Mouse (Mus musculus): Measurements from ENCODE around the gene Igsf9. TPM values are rescaled to one million over a fixed set of nuclear protein-coding genes. Genes with fewer than 3 reads are reported as not detected.

Igsf9 gene
- polyA plus RNA-seq, 1 experiment from 2014 or later = 23.5 TPM

DNA sequence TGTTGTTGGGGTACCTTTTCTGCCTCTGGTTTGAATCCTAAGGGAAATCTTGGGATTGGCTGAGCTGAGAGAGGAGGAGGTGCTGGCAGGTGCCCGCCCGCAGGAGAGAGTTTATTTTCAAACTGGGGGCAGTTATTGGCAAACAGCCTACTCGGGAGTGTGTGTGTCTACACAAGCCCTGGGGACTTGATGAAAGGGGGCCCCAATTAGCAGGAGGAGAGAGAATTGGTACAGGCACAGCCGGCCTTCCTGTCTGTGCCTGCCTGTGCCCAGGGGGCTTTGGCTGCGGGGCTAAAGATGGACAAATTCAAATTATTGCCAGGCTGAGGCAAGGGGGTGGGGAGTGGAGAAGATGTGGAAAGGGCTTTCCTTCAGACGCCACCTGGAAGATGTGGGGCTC, 4.2 kb downstream of the Igsf9 start:
- 2% methylated on average over 6 of the region's 6 CpGs for WGBS
- Histone ChIP-seq H3K27me3 (replicated peaks; ENCODE audit: control insufficient read depth, insufficient read depth, low read length) (no peaks in the 10 kb centered on the region), H3K9me3 (replicated peaks; ENCODE audit: control insufficient read depth, low read length) (no peaks in the 10 kb centered on the region), H3K4me2 (ENCODE audit: low read length) (peak overlapping the region; percentile 82), H3K4me1 (ENCODE audit: control insufficient read depth, insufficient read depth, low read length) (peaks cover 48% of the 10 kb centered on the region), H3K9ac (ENCODE audit: low read length) (peak overlapping the region; percentile 79), H3K4me3 (ENCODE audit: low read depth, low read length) (peak overlapping the region; percentile 73), H3K36me3 (ENCODE audit: control insufficient read depth, insufficient read depth, low read length) (peaks cover 38% of the 10 kb centered on the region), H3K27ac (ENCODE audit: low read depth, low read length) (peak overlapping the region; percentile 45)
- peak; percentile 81 for DNase-seq (ENCODE audit: low spot score)
- ATAC-seq = peak; percentile 18

DNA sequence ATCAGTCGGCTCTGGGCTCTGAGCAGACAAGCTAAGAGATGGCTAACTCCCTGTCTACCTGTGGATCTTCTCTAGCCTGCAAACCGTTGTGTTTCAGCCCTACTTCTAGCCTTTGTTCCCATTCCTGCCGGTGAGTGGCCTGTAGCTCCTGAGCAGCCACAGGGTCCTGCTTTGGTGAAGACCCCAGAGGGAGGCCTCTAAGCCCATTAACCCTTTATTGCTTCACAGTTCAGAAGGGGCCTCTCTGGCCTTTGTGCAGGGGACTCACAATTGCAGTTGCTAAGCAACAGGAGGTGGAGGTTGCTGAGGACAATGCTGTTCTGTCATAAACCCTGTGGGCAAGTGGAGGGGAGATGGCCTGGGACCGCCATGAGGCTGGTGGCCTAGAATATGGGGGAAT, 4.6 kb downstream of the Igsf9 start:
- Histone ChIP-seq H3K9me3 (replicated peaks; ENCODE audit: control insufficient read depth, low read length) (no peaks in the 10 kb centered on the region), H3K27me3 (replicated peaks; ENCODE audit: control insufficient read depth, insufficient read depth, low read length) (no peaks in the 10 kb centered on the region), H3K4me3 (ENCODE audit: low read depth, low read length) (peak overlapping the region; percentile 73), H3K9ac (ENCODE audit: low read length) (peak overlapping the region; percentile 79), H3K4me1 (ENCODE audit: control insufficient read depth, insufficient read depth, low read length) (peaks cover 48% of the 10 kb centered on the region), H3K4me2 (ENCODE audit: low read length) (peak overlapping the region; percentile 82), H3K27ac (ENCODE audit: low read depth, low read length) (peak overlapping the region; percentile 45), H3K36me3 (ENCODE audit: control insufficient read depth, insufficient read depth, low read length) (peaks cover 42% of the 10 kb centered on the region)
- 1% methylated on average over 4 of the region's 4 CpGs for WGBS
- ATAC-seq (no peak), DNase-seq (ENCODE audit: low spot score) (peak; percentile 57)

DNA sequence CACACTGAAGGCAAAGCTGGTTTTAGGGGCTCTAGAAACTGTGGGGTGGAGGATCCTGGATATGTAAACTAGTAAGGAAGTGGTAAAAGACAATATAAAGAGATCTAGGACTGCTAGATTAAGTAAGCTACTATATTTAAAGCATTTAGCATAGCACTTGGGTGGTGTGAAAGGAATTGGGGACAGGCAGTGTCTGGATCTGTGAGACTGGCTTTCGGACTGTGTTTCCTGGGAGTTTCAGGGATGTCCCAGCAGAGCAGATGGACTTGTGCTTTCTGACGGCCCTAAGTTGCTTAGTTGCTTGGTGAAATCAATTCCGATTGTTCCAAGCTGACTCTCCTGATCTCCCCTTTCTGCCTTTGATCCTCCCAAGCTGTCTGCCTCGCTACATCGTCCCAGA, 5.1 kb downstream of the Igsf9 start:
- Histone ChIP-seq H3K36me3 (ENCODE audit: control insufficient read depth, insufficient read depth, low read length) (peaks cover 46% of the 10 kb centered on the region), H3K27me3 (replicated peaks; ENCODE audit: control insufficient read depth, insufficient read depth, low read length) (no peaks in the 10 kb centered on the region), H3K4me2 (ENCODE audit: low read length) (peak overlapping the region; percentile 82), H3K9ac (ENCODE audit: low read length) (peak overlapping the region; percentile 79; the same call in 1 of the 2 replicates), H3K4me1 (ENCODE audit: control insufficient read depth, insufficient read depth, low read length) (peaks cover 48% of the 10 kb centered on the region), H3K27ac (ENCODE audit: low read depth, low read length) (peak overlapping the region; percentile 45), H3K9me3 (replicated peaks; ENCODE audit: control insufficient read depth, low read length) (no peaks in the 10 kb centered on the region), H3K4me3 (ENCODE audit: low read depth, low read length) (peak overlapping the region; percentile 73)
- WGBS = 15% methylated on average over 5 of the region's 5 CpGs
- no peak for ATAC-seq
- DNase-seq (ENCODE audit: low spot score) = no peak

DNA sequence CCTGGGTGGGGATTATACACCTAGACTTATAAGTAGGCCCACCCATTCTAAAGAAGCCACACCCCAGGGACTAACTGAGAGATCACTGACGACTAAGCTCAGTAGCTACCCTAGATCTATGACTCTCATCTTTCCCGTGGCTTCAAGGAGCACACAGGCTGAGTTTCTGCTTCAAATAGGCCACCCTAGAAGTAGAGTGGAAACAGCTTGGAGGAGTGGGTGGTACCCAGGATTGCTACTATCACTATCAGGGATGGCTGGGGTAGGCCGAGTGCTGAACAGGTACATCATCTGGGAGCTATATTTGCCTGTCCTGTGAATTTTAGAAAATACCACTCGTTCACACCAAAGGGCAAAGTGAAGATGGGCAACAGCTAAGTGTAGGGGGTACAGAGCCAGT, 6.3 kb downstream of the Igsf9 start:
- Histone ChIP-seq H3K4me3 (ENCODE audit: low read depth, low read length) (no peak overlapping the region), H3K27me3 (replicated peaks; ENCODE audit: control insufficient read depth, insufficient read depth, low read length) (no peaks in the 10 kb centered on the region), H3K27ac (ENCODE audit: low read depth, low read length) (no peak overlapping the region), H3K4me2 (ENCODE audit: low read length) (peak overlapping the region; percentile 82; the same call in 1 of the 2 replicates), H3K9ac (ENCODE audit: low read length) (no peak overlapping the region), H3K4me1 (ENCODE audit: control insufficient read depth, insufficient read depth, low read length) (peaks cover 48% of the 10 kb centered on the region), H3K9me3 (replicated peaks; ENCODE audit: control insufficient read depth, low read length) (no peaks in the 10 kb centered on the region), H3K36me3 (ENCODE audit: control insufficient read depth, insufficient read depth, low read length) (peaks cover 58% of the 10 kb centered on the region)
- ATAC-seq (no peak), DNase-seq (ENCODE audit: low spot score) (no peak)
- WGBS = 79% methylated on average over 4 of the region's 4 CpGs

DNA sequence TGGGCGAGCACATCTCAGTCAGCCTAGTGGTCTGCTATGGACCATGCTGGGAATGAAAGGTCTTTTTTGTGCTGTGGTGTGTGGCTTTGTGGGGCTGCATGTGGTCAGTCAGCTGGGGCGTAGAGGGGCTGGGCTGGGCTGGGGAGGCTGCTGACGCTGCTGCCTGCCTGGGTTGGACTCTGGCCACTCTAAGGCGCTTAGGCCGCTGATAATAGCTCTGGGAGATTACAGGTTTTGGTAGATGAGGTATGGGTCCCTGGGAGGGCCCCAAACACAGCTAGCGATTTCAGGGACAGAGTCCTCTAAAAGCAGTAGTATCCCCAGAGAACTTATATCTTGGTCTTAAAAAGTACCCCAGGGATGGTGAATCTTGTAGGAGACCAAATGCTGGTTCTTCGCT, 7.2 kb downstream of the Igsf9 start:
- no peak for DNase-seq (ENCODE audit: low spot score)
- no peak overlapping the region for H3K4me3 ChIP-seq (ENCODE audit: low read depth, low read length)
- ATAC-seq = no peak
- peaks cover 38% of the 10 kb centered on the region for H3K4me1 ChIP-seq (ENCODE audit: control insufficient read depth, insufficient read depth, low read length)
- no peak overlapping the region for H3K27ac ChIP-seq (ENCODE audit: low read depth, low read length)
- H3K9me3 ChIP-seq (replicated peaks; ENCODE audit: control insufficient read depth, low read length) = no peaks in the 10 kb centered on the region
- peaks cover 68% of the 10 kb centered on the region for H3K36me3 ChIP-seq (ENCODE audit: control insufficient read depth, insufficient read depth, low read length)
- H3K9ac ChIP-seq (ENCODE audit: low read length) = no peak overlapping the region
- H3K4me2 ChIP-seq (ENCODE audit: low read length) = no peak overlapping the region
- H3K27me3 ChIP-seq (replicated peaks; ENCODE audit: control insufficient read depth, insufficient read depth, low read length) = no peaks in the 10 kb centered on the region
- 80% methylated on average over 7 of the region's 7 CpGs for WGBS

DNA sequence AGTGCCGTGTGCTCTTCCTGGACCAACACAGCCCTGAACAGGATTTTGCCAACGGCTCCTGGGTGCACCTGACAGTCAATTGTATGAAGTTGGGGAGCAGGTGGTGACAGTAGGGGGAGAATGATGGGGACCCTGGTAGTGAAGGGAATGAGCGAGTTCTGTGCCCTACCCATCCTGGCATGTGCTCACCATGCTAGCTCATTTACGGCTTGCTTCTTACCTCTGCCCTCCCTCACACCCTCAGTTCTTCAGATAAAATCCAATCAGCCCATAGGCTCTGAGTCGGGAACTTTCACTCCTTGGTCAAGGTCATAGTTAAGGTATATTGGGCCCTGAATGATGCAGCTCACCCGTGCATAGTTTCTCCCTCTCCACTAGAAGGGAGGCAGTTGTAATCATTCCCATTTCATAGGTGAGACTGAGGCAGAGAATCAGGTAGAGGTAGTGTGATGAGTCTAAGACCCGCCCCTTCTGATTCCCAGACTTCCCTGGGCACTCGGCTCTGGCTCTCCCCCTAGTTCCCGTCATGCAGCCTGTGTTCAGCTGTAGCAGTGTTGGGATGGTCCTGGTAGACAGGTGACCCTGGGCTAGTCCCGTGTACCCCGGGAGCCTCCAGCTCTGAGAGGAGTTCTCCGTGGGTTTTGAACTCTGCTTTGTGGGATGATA, 8.1 kb downstream of the Igsf9 start:
- 59% methylated on average over 12 of the region's 12 CpGs for WGBS
- peak; percentile 15 for ATAC-seq
- Histone ChIP-seq H3K9ac (ENCODE audit: low read length) (0 out of 2 replicates have a peak overlapping the region, but pooled peaks have one; percentile 14), H3K27me3 (replicated peaks; ENCODE audit: control insufficient read depth, insufficient read depth, low read length) (no peaks in the 10 kb centered on the region), H3K4me2 (ENCODE audit: low read length) (peak overlapping the region; percentile 39; the same call in 1 of the 2 replicates), H3K4me3 (ENCODE audit: low read depth, low read length) (no peak overlapping the region), H3K27ac (ENCODE audit: low read depth, low read length) (no peak overlapping the region), H3K36me3 (ENCODE audit: control insufficient read depth, insufficient read depth, low read length) (peaks cover 76% of the 10 kb centered on the region), H3K9me3 (replicated peaks; ENCODE audit: control insufficient read depth, low read length) (no peaks in the 10 kb centered on the region), H3K4me1 (ENCODE audit: control insufficient read depth, insufficient read depth, low read length) (peaks cover 29% of the 10 kb centered on the region)
- DNase-seq (ENCODE audit: low spot score) = no peak

DNA sequence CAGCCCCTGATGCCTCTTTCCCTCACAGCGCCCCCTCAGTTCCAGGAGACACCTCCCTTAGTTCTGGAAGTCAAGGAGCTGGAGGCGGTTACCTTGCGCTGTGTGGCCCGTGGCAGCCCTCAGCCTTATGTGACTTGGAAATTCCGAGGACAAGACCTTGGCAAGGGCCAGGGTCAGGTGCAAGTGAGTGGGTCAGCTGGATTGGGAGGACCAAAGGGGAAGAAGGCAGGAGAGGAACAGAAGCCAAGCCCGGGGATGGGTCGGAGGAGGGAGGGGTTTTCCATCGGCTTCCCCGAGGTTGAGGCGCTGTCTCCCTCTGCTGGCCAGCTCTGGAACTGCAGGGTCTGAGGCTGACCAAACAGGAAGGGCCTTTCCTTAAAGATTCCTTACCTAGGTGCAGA, 8.7 kb downstream of the Igsf9 start:
- Histone ChIP-seq H3K4me1 (ENCODE audit: control insufficient read depth, insufficient read depth, low read length) (peaks cover 24% of the 10 kb centered on the region), H3K4me3 (ENCODE audit: low read depth, low read length) (no peak overlapping the region), H3K9ac (ENCODE audit: low read length) (0 out of 2 replicates have a peak overlapping the region, but pooled peaks have one; percentile 14), H3K27me3 (replicated peaks; ENCODE audit: control insufficient read depth, insufficient read depth, low read length) (no peaks in the 10 kb centered on the region), H3K27ac (ENCODE audit: low read depth, low read length) (no peak overlapping the region), H3K4me2 (ENCODE audit: low read length) (peak overlapping the region; percentile 39), H3K36me3 (ENCODE audit: control insufficient read depth, insufficient read depth, low read length) (peaks cover 76% of the 10 kb centered on the region), H3K9me3 (replicated peaks; ENCODE audit: control insufficient read depth, low read length) (no peaks in the 10 kb centered on the region)
- peak; percentile 80 for DNase-seq (ENCODE audit: low spot score)
- 8% methylated on average over 10 of the region's 10 CpGs for WGBS
- peak; percentile 47 for ATAC-seq

DNA sequence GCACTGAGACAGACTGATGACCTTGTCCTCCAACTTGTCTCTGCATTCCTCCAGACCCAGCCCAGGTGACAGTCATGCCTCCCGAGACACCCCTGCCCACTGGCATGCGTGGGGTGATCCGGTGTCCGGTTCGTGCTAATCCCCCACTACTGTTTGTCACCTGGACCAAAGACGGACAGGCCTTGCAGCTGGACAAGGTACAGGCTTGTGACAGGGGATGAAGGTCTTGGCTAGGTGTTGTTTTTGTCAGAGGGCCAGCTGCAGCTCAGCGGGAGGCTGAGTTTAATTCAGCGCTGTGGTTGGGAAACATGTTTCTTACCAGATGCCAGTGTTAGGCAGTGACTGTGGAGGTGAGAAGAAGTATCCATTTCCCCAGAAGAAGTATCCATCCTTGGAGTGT, 10.5 kb downstream of the Igsf9 start:
- DNase-seq (ENCODE audit: low spot score) (no peak), ATAC-seq (no peak)
- WGBS = 92% methylated on average over 8 of the region's 8 CpGs
- no peak overlapping the region for H3K9ac ChIP-seq (ENCODE audit: low read length)
- no peak overlapping the region for H3K4me2 ChIP-seq (ENCODE audit: low read length)
- no peak overlapping the region for H3K27ac ChIP-seq (ENCODE audit: low read depth, low read length)
- H3K9me3 ChIP-seq (replicated peaks; ENCODE audit: control insufficient read depth, low read length) = no peaks in the 10 kb centered on the region
- no peak overlapping the region for H3K4me3 ChIP-seq (ENCODE audit: low read depth, low read length)
- no peaks in the 10 kb centered on the region for H3K27me3 ChIP-seq (replicated peaks; ENCODE audit: control insufficient read depth, insufficient read depth, low read length)
- H3K36me3 ChIP-seq (ENCODE audit: control insufficient read depth, insufficient read depth, low read length) = peaks cover 91% of the 10 kb centered on the region
- peaks cover 6% of the 10 kb centered on the region for H3K4me1 ChIP-seq (ENCODE audit: control insufficient read depth, insufficient read depth, low read length)

DNA sequence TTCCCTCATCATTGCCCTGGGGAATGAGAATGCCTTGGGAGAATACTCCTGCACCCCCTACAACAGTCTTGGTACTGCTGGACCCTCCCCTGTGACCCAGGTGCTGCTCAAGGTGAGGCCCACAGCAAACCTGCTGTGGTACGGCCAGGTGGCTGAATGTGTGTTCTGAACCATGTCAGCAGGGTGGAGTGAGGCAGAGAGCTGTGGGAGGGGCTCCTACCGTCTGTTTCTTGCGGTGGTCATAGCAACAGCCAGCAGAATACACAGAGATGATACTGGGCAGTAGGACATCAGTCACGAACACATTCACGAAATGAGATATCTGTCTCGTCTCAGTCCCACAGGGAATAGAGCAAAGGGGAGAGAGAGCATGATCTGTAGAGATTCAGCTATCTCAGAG, 11.9 kb downstream of the Igsf9 start:
- no peak overlapping the region for H3K9ac ChIP-seq (ENCODE audit: low read length)
- H3K4me1 ChIP-seq (ENCODE audit: control insufficient read depth, insufficient read depth, low read length) = no peaks in the 10 kb centered on the region
- H3K27ac ChIP-seq (ENCODE audit: low read depth, low read length) = no peak overlapping the region
- no peak overlapping the region for H3K4me3 ChIP-seq (ENCODE audit: low read depth, low read length)
- DNase-seq (ENCODE audit: low spot score) (no peak), ATAC-seq (no peak)
- H3K4me2 ChIP-seq (ENCODE audit: low read length) = no peak overlapping the region
- H3K9me3 ChIP-seq (replicated peaks; ENCODE audit: control insufficient read depth, low read length) = no peaks in the 10 kb centered on the region
- H3K27me3 ChIP-seq (replicated peaks; ENCODE audit: control insufficient read depth, insufficient read depth, low read length) = no peaks in the 10 kb centered on the region
- 81% methylated on average over 6 of the region's 6 CpGs for WGBS
- H3K36me3 ChIP-seq (ENCODE audit: control insufficient read depth, insufficient read depth, low read length) = peaks cover 93% of the 10 kb centered on the region

Measured in forebrain, embryonic 14.5 days (tissue).